Mouse (Mus musculus) midbrain, embryonic 12.5 days (tissue): ENCODE data around the gene Catsperd. TPM values are rescaled to one million over a fixed set of nuclear protein-coding genes. Genes with fewer than 3 reads are reported as not detected.
A peak's percentile ranks its signal among the peaks of the same experiment; 100 is the strongest.
"Not testable (repeated sequence)": the region's sequence is repeated elsewhere in the genome, so short reads cannot be mapped to it uniquely, and the experiment has no call there.

Experiments used
- ATAC-seq: fragments of 200-750 bp; cut with Nextera tagmentation; 2 replicates; pipeline ENCODE4 v1.8.0; 2017; ENCODE audit warnings: low read depth, moderate TSS enrichment, moderate library complexity; ENCODE audit not compliant: low FRiP score
- H3K27ac ChIP-seq: fragments of 300-500 bp; sonication (generic); replicated peaks from 2 replicates; pipeline ENCODE4 v1.5.1; 2016; ENCODE audit warnings: mild to moderate bottlenecking
- H3K27me3 ChIP-seq: fragments of 300-500 bp; sonication (generic); 2 replicates; pipeline ENCODE4 v1.6.1; 2016; ENCODE audit warnings: mild to moderate bottlenecking
- H3K36me3 ChIP-seq: fragments of 300-500 bp; sonication (generic); 2 replicates; pipeline ENCODE4 v1.6.1; 2016
- H3K4me1 ChIP-seq: fragments of 300-500 bp; sonication (generic); 2 replicates; pipeline ENCODE4 v1.6.1; 2016
- H3K4me2 ChIP-seq: fragments of 300-500 bp; sonication (generic); replicated peaks from 2 replicates; pipeline ENCODE4 v1.6.1; 2016; ENCODE audit warnings: mild to moderate bottlenecking, moderate library complexity
- H3K4me3 ChIP-seq: fragments of 300-500 bp; sonication (generic); 2 replicates; pipeline ENCODE4 v1.5.1; 2016; ENCODE audit warnings: mild to moderate bottlenecking
- H3K9ac ChIP-seq: fragments of 300-500 bp; sonication (generic); replicated peaks from 2 replicates; pipeline ENCODE4 v1.6.1; 2016; ENCODE audit warnings: mild to moderate bottlenecking, moderate library complexity
- H3K9me3 ChIP-seq: fragments of 300-500 bp; sonication (generic); 2 replicates; pipeline ENCODE4 v1.6.1; 2016; ENCODE audit warnings: mild to moderate bottlenecking
- WGBS: fragments of 180-500 bp; shearing (Covaris S2); methylation state at CpG from one replicate; pipeline ENCODE4 v1.1.7; 2016; 5-methylcytosine and 5-hydroxymethylcytosine counted together
- polyA plus RNA-seq: library from polyadenylated mRNA; unstranded; fragments of >200 nt; fragmentation: Nextera tagmentation; extraction: Ambion mirVana; gene quantifications from 2 replicates; pipeline ENCODE4 v1.2.1, GENCODE M21; 2016

Catsperd gene
- polyA plus RNA-seq, 1 experiment from 2014 or later = 0.80 TPM

- Histone ChIP-seq H3K27me3 (no peaks in the 10 kb centered on the region), H3K9me3 (no peaks in the 10 kb centered on the region), H3K4me1 (peaks cover 23% of the 10 kb centered on the region), H3K27ac (no peak overlapping the region), H3K4me2 (peak overlapping the region; percentile 84), H3K36me3 (peaks cover 54% of the 10 kb centered on the region), H3K4me3 (peak overlapping the region; percentile 77), H3K9ac (peak overlapping the region; percentile 82)
- no peak for ATAC-seq
- WGBS = 35% methylated on average over 14 of the region's 14 CpGs
These were observed 13.4 kb upstream of the Catsperd start for GRCm38 (mm10) chr17:56614391-56615135.

GRCm38 (mm10) chr17:56615136-56615784 is 12.7 kb upstream of the Catsperd start:
- peak overlapping the region; percentile 82; the same call in 1 of the 2 replicates for H3K9ac ChIP-seq
- no peaks in the 10 kb centered on the region for H3K9me3 ChIP-seq
- ATAC-seq = no peak
- WGBS = 93% methylated on average over 11 of the region's 11 CpGs
- H3K36me3 ChIP-seq = peaks cover 61% of the 10 kb centered on the region
- no peaks in the 10 kb centered on the region for H3K27me3 ChIP-seq
- peak overlapping the region; percentile 77 for H3K4me3 ChIP-seq
- peak overlapping the region; percentile 84 for H3K4me2 ChIP-seq
- H3K4me1 ChIP-seq = peaks cover 20% of the 10 kb centered on the region
- H3K27ac ChIP-seq = no peak overlapping the region

- H3K36me3 ChIP-seq = peaks cover 66% of the 10 kb centered on the region
- H3K4me2 ChIP-seq = no peak overlapping the region
- WGBS = 93% methylated on average over 4 of the region's 4 CpGs
- no peak overlapping the region for H3K27ac ChIP-seq
- H3K4me3 ChIP-seq = no peak overlapping the region
- peaks cover 18% of the 10 kb centered on the region for H3K4me1 ChIP-seq
- H3K27me3 ChIP-seq = no peaks in the 10 kb centered on the region
- no peak for ATAC-seq
- H3K9me3 ChIP-seq = no peaks in the 10 kb centered on the region
- no peak overlapping the region for H3K9ac ChIP-seq
These were observed 12.2 kb upstream of the Catsperd start for GRCm38 (mm10) chr17:56615792-56616191.

GRCm38 (mm10) chr17:56616725-56617124 is 11.2 kb upstream of the Catsperd start:
- H3K27ac ChIP-seq = no peak overlapping the region
- no peak overlapping the region for H3K9ac ChIP-seq
- H3K4me2 ChIP-seq = no peak overlapping the region
- ATAC-seq = no peak
- peaks cover 74% of the 10 kb centered on the region for H3K36me3 ChIP-seq
- H3K9me3 ChIP-seq = no peaks in the 10 kb centered on the region
- no peak overlapping the region for H3K4me3 ChIP-seq
- peaks cover 16% of the 10 kb centered on the region for H3K4me1 ChIP-seq
- H3K27me3 ChIP-seq = no peaks in the 10 kb centered on the region
- WGBS = 82% methylated on average over 3 of the region's 3 CpGs

- H3K27ac ChIP-seq = no peak overlapping the region
- no peaks in the 10 kb centered on the region for H3K27me3 ChIP-seq
- peaks cover 12% of the 10 kb centered on the region for H3K4me1 ChIP-seq
- 92% methylated on average over 8 of the region's 8 CpGs for WGBS
- H3K9me3 ChIP-seq = no peaks in the 10 kb centered on the region
- H3K4me2 ChIP-seq = no peak overlapping the region
- peaks cover 83% of the 10 kb centered on the region for H3K36me3 ChIP-seq
- no peak overlapping the region for H3K4me3 ChIP-seq
- no peak for ATAC-seq
- H3K9ac ChIP-seq = no peak overlapping the region
These were observed 10.3 kb upstream of the Catsperd start for GRCm38 (mm10) chr17:56617628-56618027.

GRCm38 (mm10) chr17:56625495-56625894 is 2.4 kb upstream of the Catsperd start:
- H3K4me2 ChIP-seq = 0 out of 2 replicates have a peak overlapping the region, but pooled peaks have one; percentile 97
- no peak for ATAC-seq
- peaks cover 25% of the 10 kb centered on the region for H3K4me1 ChIP-seq
- H3K27ac ChIP-seq = no peak overlapping the region
- H3K9me3 ChIP-seq = no peaks in the 10 kb centered on the region
- WGBS = 94% methylated on average over 3 of the region's 3 CpGs
- peaks cover 5% of the 10 kb centered on the region; the same call in 1 of the 2 replicates for H3K27me3 ChIP-seq
- peak overlapping the region; percentile 98; the same call in 1 of the 2 replicates for H3K4me3 ChIP-seq
- peaks cover 35% of the 10 kb centered on the region for H3K36me3 ChIP-seq
- H3K9ac ChIP-seq = no peak overlapping the region

- ATAC-seq = no peak
These were observed 1.7 kb upstream of the Catsperd start for GRCm38 (mm10) chr17:56626260-56626659.

GRCm38 (mm10) chr17:56626754-56627470 is 1.0 kb upstream of the Catsperd start, which contains the start of gene Lonp1:
Gene Lonp1 (minus strand): TSS chr17:56626887.
- peaks cover 25% of the 10 kb centered on the region for H3K4me1 ChIP-seq
- H3K27ac ChIP-seq = peak within 1 kb of the TSS; percentile 58
- peaks cover 5% of the 10 kb centered on the region; the same call in 1 of the 2 replicates for H3K27me3 ChIP-seq
- no peaks in the 10 kb centered on the region for H3K9me3 ChIP-seq
- WGBS = under 1% methylated on average over 45 of the region's 51 CpGs
- peak within 1 kb of the TSS; percentile 98 for H3K4me3 ChIP-seq
- H3K36me3 ChIP-seq = peaks cover 22% of the 10 kb centered on the region
- H3K4me2 ChIP-seq = peak within 1 kb of the TSS; percentile 97
- peak; percentile 93 for ATAC-seq
- H3K9ac ChIP-seq = peak within 1 kb of the TSS; percentile 88

More at GRCm38 (mm10) chr17:56626260-56626659, 1.7 kb upstream of the Catsperd start:
- Histone ChIP-seq H3K4me2 (peak overlapping the region; percentile 97), H3K27ac (no peak overlapping the region; the same call in 1 of the 2 replicates), H3K4me1 (peaks cover 25% of the 10 kb centered on the region), H3K4me3 (peak overlapping the region; percentile 98), H3K27me3 (peaks cover 5% of the 10 kb centered on the region; the same call in 1 of the 2 replicates), H3K36me3 (peaks cover 27% of the 10 kb centered on the region), H3K9me3 (no peaks in the 10 kb centered on the region), H3K9ac (peak overlapping the region; percentile 88)
- 2% methylated on average over 26 of the region's 32 CpGs for WGBS

- not testable (repeated sequence) for H3K4me3 ChIP-seq, H3K36me3 ChIP-seq, ATAC-seq, H3K4me2 ChIP-seq, H3K9me3 ChIP-seq, H3K9ac ChIP-seq, H3K27ac ChIP-seq, H3K27me3 ChIP-seq
- 87% methylated on average over 27 of the region's 27 CpGs for WGBS
- H3K4me1 ChIP-seq = peaks cover 22% of the 10 kb centered on the region
These were observed 2.1 kb downstream of the Catsperd start for GRCm38 (mm10) chr17:56629800-56630781.

- H3K27ac ChIP-seq = no peak overlapping the region
These were observed 3.9 kb downstream of the Catsperd start for GRCm38 (mm10) chr17:56631807-56632206.

GRCm38 (mm10) chr17:56634023-56634422 is 6.1 kb downstream of the Catsperd start:
- Histone ChIP-seq H3K4me3 (no peak overlapping the region), H3K36me3 (no peaks in the 10 kb centered on the region), H3K27me3 (peaks cover 1% of the 10 kb centered on the region; the same call in 1 of the 2 replicates), H3K9ac (no peak overlapping the region), H3K9me3 (no peaks in the 10 kb centered on the region), H3K27ac (no peak overlapping the region), H3K4me1 (no peaks in the 10 kb centered on the region), H3K4me2 (no peak overlapping the region)
- ATAC-seq = no peak
- 83% methylated on average over 6 of the region's 6 CpGs for WGBS

More at GRCm38 (mm10) chr17:56631807-56632206, 3.9 kb downstream of the Catsperd start:
- Histone ChIP-seq H3K4me2 (no peak overlapping the region), H3K27me3 (peaks cover 5% of the 10 kb centered on the region; the same call in 1 of the 2 replicates), H3K9ac (no peak overlapping the region), H3K36me3 (no peaks in the 10 kb centered on the region), H3K9me3 (no peaks in the 10 kb centered on the region), H3K4me1 (peaks cover 10% of the 10 kb centered on the region), H3K4me3 (no peak overlapping the region)
- WGBS = 57% methylated on average over 4 of the region's 4 CpGs
- ATAC-seq = no peak
